Mouse (Mus musculus) monocyte, adult 2 months (primary cell): ENCODE measurements around the gene Abce1.
"Not testable (repeated sequence)": the region's sequence is repeated elsewhere in the genome, so short reads cannot be mapped to it uniquely, and the experiment has no call there.

Experiments used
- DNase-seq, 2 experiments: peaks; one replicate each; pipeline ENCODE4 v3.0.0; 2022; ENCODE audit warnings: low spot score in 2 of 2, low read depth in 1 of 2

The Abce1 gene

DNA sequence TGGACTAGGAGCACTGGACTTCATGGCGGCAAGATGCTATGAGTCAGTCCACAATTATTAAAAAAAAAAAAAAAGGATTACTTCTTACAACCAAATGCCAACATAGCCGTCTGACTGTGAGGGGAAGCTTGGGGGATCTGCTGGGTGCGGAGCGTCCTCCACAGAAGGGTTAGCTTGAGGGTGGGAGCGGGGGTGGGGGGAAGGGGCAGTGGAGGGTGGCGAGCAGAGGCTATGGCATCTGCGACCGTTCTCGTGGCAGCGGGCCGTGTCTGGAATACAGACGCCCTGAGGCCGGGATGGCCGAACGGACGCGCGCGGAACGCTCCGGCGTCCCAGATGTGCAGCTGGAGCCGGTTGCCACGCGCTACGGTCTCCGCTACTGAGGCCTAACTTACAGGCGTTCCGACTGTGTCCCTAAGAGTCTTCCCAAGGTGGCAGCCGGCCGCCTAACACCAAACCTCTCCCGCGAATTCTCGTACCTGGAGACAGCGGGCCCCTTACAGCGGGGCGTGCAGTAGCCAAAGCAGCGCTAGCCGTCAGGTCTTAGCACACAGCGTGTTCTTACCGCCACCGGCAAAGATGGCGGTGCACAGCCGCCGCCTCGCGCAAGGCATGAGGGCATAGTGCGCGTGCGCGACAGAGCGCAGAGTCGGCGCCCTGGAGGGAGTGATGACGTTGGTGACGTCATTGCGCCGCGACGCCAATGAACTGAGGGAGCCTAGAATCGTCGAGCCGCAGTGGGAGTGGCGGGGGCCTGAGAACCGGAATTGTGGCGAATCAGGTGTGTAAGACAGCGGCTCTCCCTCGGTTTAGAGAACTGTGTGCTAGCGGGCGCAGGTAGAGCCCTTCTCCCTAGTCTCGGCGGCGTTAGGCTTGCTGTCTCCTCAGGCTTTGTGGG lies at the start of gene Abce1, which contains the start of gene Anapc10:
Gene Abce1, minus strand, starts transcription at position 677 of the 898 bp plus-strand sequence.
Gene Anapc10, plus strand, starts transcription at position 757 of the 898 bp plus-strand sequence.
- peak; percentile 90 to 96 for DNase-seq

DNA sequence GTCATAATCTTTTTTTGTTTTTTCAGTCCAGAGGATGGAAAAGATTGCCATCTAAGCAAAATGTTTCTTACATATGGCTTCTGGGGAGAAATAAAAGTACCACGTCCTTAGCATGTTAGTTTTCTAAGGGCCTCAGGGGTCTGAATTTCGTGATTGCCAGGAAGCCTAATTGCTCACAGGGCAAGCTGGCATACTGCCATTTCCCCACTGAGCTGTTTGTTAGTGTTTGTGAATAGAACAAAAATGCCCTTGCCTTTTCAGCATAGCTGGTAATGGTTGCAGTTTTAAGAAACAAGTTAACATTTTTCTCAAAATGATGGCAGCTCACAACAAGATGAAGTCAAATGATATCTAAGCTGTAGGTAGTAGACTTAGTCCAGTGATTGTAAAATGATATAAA lies 38.8 kb upstream of the Abce1 start:
- no peak for DNase-seq

DNA sequence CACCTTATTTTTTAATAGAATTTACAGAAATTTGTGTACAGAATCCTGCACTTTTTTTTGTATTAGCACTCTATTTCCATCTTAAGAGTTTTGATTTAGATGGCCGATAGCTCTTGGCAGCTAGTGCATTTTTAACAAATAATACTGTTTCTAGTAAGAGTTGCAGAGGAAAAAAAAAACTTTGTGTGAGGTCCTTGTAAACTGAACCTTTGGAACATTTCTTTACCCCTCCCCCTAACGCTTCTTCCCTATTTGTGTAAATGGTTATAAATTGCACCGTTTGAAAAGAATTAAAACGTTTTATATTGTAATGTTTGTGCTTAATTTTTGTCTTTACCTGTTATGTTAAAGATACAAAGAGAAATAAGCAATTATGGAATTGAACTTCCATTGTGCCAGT lies 37.1 kb upstream of the Abce1 start:
- DNase-seq: no peak

DNA sequence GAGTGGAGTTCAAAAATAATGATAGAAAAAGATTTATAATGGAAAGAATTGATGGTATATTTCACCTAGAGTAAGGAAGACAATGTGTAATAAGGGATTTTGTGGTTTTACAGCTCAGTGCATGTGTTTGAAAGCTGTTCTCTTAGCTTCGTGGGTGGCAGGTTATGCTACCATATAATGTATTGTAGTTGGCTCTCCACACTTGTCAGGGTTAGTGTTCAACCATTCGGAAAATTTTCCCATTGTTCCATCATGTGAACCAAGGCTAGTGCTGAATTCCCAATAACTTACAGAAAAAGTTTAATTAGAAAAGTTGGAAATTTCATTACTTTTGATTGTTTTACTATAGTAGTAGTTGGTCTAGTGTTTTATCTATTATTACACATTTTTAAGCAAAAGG lies 36.6 kb upstream of the Abce1 start:
- no peak for DNase-seq

DNA sequence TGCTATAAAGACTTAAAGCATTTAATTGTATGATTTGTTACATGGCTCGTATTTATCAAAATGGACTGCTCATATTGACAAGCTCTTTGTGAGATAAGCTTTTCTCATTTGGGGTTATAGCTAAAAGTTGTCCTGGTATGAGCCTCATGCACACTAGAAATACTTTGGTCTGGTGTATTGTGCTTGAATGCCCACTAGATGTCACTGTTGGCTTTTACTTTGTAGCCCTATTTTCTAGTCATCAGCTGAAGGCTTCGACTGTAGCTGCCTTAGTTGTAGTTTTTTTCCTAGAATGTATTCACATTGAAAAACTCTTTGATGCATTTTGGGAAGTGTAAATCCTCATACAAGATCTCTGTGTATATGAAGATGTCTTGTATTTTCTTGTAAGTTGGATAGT lies 22.8 kb upstream of the Abce1 start:
- no peak for DNase-seq

DNA sequence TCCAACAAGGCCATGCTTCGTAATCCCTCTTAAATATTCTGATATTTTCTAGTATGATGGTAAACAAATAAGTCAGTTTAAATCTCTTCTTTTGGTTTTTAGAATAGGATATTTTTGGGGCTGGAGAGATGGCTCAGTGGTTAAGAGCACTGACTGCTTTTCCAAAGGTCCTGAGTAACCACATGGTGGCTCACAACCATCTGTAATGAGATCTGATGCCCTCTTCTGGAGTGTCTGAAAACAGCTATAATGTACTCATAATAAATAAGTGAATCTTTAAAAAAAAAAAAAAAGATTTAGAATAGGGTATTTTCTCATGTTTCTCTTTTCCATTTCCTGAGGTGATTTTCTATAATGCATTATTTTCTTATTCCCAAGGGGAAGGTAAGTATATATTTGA lies 16.4 kb upstream of the Abce1 start:
- no peak for DNase-seq

DNA sequence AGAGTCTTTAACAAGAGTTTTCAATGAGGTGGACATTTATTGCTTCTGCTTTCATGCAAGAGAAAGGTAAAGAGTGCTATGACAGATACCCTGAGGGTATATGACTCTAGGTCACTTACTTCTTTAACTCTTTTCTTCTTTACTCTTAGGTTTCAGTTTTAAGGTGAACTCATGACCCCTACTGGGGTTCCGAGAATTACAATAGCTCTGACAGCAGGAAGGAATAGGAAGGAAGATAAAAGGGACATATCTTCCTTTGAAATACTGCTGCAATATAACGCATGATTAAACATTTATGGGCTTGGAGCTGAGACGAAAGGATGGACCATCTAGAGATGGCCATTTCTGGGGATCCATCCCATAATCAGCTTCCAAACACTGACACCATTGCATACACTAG lies 13.0 kb upstream of the Abce1 start:
- DNase-seq: no peak

DNA sequence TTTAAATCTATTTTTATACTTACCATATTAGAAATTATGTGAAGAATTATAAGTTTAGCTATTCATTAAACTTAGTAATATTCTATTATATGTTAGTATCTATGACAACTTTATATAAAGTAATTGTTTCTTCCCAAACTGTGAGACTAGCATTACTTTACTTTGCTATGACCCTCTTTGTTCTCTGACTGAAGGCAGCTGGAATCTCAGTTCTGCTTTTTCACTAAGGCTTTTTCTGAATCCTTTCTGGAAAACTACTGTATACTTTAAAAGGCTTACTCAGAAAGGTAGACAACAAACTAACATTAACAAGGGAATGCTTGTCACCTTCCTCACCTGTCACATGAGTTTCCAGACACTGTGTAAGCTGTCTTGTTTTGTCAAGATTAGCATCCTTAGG lies 11.8 kb upstream of the Abce1 start:
- no peak for DNase-seq

DNA sequence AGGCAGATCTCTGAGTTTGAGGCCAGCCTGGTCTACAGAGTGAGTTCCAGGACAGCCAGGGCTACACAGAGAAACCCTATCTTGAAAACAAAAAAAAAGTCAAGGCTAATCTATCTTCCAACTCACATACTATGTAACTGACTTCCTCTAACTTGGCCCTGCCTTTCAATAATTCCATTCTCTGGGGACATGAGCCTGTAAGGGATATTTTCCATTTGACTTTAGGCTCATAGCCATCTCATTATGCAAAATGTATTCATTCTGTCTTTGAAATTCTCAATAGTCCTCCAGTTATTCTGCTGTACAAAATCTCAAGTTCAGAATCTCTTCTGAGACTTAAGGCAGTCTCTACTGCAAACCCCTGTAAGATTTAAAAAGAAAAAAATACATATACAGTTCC lies 10.0 kb upstream of the Abce1 start:
- no peak for DNase-seq

DNA sequence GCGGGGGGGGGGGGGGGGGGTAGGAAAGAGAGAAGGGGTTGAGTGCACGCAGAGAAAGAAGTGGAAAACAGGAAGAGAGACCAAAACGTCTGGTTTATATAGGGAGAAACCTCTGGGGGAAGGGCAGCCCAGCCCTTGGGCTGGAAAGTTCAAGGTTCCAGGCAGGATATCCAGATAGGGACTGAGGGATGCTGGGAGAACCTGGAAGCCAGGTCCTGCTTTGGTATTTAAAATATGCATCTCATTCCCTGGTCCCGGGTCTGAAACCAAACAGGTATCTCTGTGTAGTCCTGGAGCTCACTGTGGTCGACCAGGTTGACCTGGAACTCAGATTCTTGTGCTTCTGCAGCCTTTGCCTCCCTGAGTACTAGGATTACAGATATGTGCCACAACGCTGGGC lies 1.1 kb upstream of the Abce1 start:
- DNase-seq: no peak

DNA sequence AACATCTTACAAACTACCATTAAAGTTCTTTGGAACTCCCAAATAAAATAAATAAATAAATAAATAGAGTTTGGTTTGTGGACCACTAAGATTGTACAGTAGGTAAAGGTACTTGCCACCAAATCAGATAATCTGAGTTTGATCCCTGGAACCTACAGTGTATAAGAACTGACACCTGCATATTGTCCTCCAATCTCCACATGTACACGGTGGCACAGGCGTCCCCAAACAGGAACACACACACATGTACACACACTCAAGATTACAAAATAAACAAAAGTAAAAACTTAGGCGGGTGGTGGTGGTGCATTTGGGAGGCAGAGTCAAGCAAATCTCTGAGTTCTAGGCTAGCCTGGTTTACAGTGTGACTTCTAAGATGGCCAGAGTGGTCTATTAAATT lies 4.9 kb downstream of the Abce1 start:
- DNase-seq: no peak

DNA sequence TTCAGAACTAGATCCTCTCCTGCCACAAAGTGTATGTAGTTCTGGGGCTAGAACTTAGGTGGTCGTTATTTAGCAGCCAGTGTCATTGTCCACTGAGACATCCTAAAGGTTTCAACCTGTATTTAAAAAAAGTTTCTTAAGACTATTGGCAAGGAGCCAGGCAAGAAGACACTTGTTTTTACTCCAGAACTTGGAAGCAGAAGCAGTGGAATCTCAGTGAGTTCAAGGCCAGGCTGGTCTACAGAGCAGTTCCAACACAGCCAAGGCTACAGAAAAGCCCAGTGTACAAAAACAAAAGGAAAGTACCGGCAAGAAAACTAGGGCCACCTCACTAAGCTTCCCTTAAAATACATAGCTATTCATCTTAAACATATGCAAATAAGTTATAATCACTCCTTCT lies 19.0 kb downstream of the Abce1 start:
- DNase-seq: no peak

DNA sequence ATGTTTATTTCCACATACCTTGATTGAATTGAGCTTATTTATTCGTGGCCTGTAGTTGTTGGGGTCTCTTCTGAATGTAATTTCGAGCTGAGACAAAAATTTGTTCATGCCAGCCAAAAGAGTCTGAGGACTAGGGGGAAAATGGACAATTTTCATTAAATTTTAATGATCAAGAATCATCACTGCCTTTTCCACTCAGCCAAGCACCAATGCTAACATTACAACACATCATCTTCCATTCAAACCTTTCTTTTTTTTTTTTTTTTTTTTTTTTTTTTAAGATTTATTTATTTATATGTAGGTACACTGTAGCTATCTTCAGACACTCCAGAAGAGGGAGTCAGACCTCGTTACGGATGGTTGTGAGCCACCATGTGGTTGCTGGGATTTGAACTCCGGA lies 25.6 kb downstream of the Abce1 start:
- not testable (repeated sequence) for DNase-seq

DNA sequence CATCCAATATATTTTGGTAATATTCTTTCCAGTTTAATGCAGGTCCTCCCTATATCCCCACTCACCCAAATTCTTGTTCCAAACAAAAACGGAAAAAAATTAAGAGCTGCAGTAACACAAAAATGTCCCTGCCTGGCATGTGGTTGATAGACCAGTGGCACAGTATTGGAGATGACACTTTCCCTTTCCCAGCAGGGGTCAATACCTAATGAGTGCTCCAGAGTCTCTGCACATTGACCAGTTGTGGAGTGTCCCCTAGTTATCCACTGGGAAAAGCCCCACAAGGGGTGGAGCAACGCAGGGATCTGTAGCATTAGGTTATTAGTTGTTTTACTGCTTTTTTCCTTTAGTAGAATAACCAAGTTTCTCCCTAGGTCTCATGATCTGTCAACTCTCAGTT lies 30.6 kb downstream of the Abce1 start:
- DNase-seq: no peak

DNA sequence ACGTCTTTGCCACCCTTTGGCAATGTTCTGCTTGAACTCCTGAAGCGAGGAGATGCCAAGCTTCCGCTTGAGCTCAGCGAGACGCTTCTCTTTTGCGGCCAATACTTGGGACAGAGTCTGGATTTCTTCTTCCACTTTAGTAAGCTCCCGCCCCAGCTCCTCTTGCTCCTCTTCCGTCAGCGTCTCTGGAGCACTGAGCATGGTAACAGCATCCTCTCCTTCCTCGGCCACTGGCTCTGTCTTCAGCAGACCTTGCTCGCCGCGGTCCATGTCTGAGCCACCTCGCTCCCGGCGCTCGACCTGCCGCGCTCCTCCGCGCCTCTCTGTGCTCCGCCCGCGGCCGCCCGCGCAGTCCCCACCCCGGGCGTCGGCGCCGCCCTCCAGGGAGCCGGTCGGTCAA lies 31.0 kb downstream of the Abce1 start:
- no peak for DNase-seq

DNA sequence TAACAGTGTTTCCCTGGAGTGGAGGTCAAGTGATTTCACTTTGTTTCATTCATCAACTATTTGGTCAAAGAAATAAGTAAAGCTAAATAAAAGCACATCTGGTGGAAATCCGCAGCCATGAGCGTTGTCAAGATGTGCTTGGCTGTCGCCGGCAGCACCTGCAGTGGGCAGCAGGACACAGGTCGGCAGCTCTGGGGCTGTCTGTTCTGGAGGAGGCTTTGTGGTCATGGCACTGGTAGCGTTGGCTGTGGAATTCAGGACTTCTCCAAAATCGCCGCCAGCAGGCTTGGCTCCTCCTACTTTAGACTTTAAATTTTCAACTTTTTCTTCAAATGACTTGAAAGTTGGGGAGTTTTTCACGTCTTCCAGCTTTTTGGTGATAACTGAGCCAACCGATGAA lies 31.5 kb downstream of the Abce1 start:
- not testable (repeated sequence) for DNase-seq

DNA sequence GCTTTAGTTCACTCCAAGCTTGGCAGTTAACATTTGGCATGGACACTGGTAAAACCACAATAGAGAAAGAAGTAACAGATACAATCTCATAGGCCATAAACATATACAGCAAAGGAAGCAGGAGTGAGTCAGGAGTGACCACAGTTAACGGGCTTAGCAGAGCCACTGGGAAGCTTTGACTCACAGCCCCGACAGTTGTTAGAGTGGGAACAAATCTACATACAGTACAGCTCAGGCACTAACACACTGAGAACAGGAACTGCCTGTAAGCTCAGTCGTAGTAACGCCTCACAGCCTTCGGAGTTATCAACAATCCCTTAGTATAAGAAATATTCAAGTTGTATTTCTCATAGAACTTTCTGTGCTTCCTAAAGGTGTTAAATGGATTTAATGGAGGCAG lies 32.5 kb downstream of the Abce1 start:
- DNase-seq: no peak

DNA sequence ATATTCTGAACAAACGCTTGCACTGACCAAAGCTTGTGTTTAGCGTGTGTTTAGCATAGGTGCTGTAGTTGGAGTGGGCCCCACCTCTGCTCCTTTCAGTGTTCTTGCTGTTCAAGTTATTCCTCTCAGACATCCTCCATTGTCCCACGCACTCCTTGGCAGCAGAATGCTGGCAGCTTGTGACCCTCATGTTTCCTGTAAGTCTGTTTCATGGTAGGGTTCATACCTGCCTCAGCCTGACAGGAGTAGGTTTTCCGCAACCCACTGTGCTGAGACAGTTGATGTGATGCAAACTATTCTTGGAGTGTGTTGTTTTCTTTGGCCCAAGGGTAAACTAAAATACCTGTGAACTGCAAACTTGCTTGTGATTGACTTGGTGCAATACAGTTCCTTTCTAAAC lies 35.1 kb downstream of the Abce1 start:
- DNase-seq: no peak

DNA sequence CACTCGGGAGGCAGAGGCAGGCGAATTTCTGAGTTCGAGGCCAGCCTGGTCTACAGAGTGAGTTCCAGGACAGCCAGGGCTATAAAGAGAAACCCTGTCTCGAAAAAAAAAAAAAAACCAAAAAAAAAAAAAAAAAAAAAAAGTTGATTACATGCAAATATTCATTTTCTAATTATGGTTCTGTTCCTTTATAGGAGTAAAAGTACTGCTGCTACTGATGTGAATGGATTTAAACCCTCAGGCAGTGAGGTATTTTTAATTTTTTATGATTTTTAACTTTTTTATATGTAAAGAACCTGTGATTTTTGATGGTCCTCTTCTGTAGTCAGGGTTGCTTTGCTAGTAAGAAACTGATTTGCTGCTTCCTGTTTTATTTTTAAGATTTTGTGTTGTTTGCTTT lies 52.8 kb downstream of the Abce1 start:
- not testable (repeated sequence) for DNase-seq

DNA sequence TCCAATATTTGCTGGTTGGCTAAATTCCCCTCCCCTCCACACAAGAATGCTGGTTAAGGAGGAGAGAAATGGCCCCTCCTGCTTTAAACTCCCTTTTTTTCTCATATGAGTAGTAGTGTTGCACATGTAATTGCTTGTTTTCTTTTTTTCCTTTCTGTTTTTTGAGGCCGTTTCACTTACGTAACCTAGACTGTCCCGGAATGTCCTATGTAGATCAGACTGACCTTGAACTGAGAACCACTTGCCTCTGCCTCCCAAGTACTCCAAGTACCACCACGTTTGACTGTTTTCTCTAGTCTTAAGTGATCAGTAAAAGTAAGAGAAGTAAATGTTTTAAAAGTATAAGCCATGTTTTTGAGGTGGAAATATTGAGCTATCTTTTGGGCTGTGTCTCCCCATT lies 57.8 kb downstream of the Abce1 start:
- DNase-seq: no peak

DNA sequence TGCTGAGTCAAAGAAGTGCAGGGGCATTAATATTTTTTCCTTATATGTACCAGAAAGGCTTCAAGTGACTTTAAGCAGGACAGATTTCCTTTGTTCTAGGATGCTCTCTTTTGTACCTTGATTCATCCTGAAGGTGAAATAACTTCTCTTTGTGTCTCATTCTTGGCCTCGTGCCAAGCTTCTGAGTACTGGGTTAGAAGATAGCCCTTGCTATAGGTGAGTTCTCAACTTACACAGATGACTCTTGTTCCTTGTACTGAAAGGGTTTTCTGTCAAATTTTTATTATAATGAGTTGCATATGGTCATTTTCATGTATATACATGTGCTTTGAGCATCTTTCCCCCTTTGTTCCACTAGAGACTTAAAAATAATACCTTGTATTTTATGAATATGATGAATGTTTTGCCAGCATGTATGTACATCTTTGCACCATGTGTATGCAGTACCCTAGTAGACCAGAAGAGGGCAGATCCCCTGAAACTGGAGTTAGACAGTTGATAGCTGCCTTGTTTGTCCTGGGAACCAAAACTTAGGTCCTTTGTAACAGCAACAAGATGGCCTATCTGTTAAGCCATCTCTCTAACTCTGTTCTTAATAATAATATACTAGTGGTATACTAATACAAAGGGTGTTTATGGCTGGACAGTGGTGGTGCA lies 61.3 kb downstream of the Abce1 start:
- no peak for DNase-seq

DNA sequence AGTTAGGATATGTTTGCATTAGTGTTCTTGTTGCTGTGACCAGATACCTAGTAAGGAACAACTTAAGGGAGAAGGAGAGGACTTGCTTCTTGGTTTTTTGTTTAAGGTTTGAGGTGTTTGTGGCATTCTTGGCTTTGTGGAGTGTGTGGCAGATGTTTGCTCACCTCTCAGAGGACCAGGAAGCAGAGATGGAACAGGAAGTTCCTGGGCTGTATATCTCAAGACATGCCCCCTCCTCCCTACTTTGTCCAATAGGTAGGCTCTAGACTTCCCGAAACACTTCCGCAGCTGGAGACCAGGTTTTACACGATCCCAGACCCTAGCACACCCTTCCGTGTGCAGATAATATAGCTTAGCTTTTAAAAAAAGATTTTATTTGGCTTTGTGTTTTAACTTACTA lies 62.0 kb downstream of the Abce1 start:
- DNase-seq: no peak

DNA sequence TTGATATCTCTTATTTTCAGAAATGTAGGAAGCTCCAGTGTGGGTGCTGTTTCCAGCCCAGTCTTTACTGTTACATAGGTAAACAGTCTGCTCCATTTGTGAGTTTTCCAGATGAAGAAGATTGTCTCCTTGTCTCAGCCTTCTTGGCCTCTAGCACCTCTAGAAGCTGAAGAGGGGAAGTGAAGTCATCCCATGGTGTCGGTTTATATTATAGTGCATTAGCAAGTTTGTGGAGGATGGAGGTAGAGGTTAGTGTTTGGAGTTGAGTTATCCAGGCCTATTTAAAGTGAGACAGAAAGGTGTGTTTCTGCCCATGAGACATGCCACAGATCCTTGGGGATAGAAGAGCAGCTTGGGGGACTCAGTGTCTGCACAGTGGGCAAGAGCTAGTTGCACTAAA lies 70.4 kb downstream of the Abce1 start:
- no peak for DNase-seq
